Mouse (Mus musculus) right cerebral cortex, postnatal 36 days (tissue): ENCODE results near the gene Ggcx.
"Not testable (repeated sequence)": the region's sequence is repeated elsewhere in the genome, so short reads cannot be mapped to it uniquely, and the experiment has no call there.

Experiments
- DNase-seq, 2 experiments: peaks; one replicate each; pipeline ENCODE4 v3.0.0; 2022; ENCODE audit warnings: low spot score in 2 of 2, mixed read lengths in 1 of 2

Gene Ggcx

DNA sequence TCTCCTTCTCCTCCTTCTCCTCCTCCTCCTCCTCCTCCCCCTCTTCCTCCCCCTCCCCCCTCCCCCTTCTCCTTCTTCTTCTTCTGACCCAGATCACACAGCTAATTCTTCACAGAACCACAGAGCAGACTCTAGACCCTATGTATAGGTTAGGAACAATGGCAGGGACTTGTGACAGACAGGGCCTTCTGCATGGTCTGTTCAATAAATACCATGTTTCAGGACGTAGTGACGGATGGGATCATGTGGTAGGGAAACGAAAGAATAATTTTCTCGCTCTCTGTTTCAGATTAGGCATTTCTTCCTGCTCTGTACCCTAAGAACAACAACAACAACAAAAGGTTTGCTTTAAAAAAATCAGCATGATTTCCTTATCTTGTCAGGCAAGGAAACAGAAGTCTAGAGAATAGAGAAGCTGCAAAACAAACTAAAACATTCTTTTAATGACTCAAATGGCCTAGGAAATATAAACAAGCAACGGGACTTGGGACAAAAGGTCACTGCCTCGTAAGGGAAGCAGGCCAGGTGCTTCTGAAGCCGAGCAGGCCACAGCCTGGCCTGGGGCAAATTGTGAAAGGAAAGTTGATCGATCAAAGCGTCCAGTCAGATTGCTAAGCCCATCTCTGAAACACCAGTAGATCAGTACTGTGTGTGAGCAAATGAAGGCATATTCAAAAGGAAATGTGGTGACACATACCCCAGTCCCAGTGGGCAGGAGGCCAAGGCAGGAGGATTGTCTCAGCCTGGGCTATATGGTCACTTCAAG lies 46.1 kb downstream of the Ggcx start:
- no peak for DNase-seq

DNA sequence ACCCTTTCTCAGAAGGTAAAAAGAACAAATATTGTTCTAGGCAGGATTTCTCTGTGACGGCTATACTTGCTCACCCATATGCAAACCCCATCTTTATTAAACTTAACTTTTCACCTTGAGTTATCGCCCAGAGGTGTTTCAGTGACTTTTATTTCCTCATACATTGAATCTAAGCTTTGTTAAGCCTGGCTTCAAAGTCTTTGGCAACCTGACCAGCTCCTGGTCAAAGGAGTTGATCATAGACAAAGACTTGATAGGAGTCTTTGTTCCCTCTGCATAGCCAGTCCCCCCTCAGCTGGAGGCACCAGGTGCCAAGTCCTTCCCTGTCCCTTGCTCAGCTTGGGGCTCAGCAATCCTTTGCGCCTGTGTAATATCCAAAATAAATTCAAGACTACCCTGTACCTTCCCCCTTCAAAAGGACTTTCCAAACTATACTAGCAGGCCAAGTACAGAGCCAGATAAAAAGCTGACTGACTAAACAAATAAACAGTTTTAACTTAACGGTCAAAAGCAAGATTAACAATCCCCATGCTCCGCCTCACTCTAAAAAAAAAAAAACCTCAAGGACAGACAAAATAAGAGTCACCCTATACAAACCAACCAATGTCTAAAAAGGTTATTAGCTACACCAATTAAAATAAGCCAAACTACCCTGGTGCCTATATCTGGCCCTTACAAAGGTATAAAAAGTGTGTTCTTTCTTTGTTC lies 48.6 kb downstream of the Ggcx start:
- not testable (repeated sequence) for DNase-seq

GRCm38 (mm10) chr6:72465361-72466157 lies 51.5 kb downstream of the Ggcx start:
- no peak for DNase-seq

DNA sequence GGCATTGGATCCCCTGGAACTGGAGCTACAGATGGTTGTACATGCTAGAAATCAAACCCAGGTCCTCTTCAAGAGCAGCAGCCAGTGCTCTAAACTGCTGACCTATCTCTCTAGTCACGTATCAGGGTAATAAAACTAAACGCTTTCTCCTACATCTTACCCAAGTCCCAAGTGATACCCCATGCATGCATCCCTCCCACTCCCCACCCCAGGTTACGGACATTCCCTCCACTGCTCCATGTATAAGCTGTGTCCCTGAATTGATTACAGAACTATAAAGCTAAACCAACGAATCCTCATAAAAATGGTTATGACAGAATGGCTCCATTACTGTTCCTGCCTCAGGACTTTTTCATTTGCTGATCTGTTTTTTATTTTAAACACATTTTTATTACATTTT lies 52.1 kb downstream of the Ggcx start:
- no peak for DNase-seq

DNA sequence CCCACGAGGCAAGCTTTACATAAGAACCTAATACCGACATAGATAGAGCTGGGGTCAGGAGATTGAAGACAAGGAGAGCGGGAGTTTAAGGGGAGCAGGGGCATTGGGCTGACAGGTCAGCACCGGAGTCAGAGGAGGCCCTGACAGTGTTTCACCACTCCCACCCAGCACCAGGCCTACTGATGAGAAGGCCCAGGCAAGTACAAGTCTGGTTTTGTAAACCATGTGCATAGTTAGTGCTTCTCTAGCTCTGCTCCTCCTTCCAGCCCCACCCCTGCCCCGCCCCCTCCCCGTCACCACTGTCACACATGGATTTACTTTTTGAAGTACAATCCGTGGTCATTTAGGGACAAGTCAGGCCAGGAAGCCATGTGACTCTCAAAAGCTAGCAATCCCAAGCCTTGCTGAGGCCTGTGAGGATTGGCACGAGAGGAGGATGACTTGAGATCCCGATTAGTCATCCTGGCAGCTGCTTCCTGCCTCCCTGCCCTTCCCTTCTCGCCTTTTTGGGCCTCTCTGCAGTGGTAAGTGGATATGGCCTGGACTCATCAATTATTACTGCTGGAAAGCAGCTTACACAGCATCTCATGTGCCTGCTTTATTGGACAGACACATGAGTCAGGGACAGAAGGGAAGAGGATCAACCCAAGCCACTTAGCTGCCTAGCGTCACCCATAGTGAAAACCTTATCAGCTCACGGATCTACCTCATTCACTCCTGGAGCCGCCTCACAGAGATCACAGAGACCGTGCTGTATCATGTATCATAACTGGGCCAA lies 59.3 kb downstream of the Ggcx start:
- no peak for DNase-seq

- peak; percentile 36 to 42 for DNase-seq
Observed at GRCm38 (mm10) chr6:72475221-72475985, 61.3 kb downstream of the Ggcx start.

GRCm38 (mm10) chr6:72476836-72477235 lies 62.7 kb downstream of the Ggcx start:
- no peak for DNase-seq

- no peak for DNase-seq
Observed at GRCm38 (mm10) chr6:72477621-72478020, 63.5 kb downstream of the Ggcx start.

DNA sequence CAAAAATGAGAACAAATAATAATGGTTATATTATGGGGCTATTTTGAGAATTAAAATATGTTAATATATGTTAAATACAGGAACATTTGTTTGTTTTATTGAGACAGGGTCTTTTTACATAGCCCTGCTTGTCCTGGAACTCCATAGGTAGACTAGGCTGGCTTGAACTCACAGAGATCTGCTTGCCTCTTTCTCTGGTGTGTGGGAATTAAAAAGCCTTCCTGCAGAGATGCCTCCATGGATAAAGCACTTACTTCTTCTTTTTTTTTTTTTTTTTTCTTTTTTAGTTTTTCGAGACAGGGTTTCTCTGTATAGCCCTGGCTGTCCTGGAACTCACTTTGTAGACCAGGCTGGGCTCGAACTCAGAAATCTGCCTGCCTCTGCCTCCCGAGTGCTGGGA lies 64.6 kb downstream of the Ggcx start:
- not testable (repeated sequence) for DNase-seq

GRCm38 (mm10) chr6:72479645-72480421 lies 65.7 kb downstream of the Ggcx start:
- no peak for DNase-seq

- no peak for DNase-seq
Observed at GRCm38 (mm10) chr6:72480422-72480702, 66.3 kb downstream of the Ggcx start.
